Mouse (Mus musculus): Measurements from ENCODE around the gene Cysltr2.

DNA sequence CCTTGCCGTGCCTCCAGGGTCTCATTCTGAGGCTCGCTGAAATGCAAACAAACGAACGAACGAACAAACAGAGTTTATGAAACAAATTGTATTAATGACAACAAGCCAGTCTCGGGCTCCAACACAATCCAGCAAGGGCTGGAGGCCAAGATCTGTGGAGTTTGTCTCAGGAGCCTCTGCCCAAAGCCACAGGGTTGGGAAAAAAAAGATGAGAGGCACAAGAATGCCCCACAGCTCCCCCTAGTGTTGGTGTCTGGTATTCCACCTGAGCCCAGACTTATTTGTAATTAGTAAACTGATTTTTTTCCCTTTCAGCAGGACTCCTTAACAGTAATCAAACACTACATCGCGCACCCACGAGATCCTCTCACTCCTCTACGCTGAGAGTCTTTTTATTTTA is 48.6 kb downstream of the Cysltr2 start:
- TF ChIP-seq CTCF (IDR thresholded peaks at IDR 0.05; ENCODE audit: control insufficient read depth, insufficient read depth, insufficient read length) (peak; percentile 21), USF1 (IDR thresholded peaks at IDR 0.05; ENCODE audit: low read depth) (no peak), MYOG (IDR thresholded peaks at IDR 0.05; ENCODE audit: control insufficient read depth, extremely low read depth, insufficient read length) (no peak), MAX (IDR thresholded peaks at IDR 0.05) (no peak), CEBPB (IDR thresholded peaks at IDR 0.05; ENCODE audit: low read depth) (no peak), MYOD1 (IDR thresholded peaks at IDR 0.05; ENCODE audit: control insufficient read depth, insufficient read length, low read depth) (no peak), FOSL1 (IDR thresholded peaks at IDR 0.05; ENCODE audit: insufficient read depth, low read length, poor library complexity, severe bottlenecking) (no peak)

Measured in C2C12 (cell line).